Mouse (Mus musculus): ENCODE data around the gene Cited2. TPM values are rescaled to one million over a fixed set of nuclear protein-coding genes. Genes with fewer than 3 reads are reported as not detected.

The Cited2 gene
- total RNA-seq, 2 experiments from 2014 or later, result 40.3 to 49.9 TPM

- peak; percentile 12; the same call in 1 of the 2 replicates for TF ChIP-seq CTCF (IDR thresholded peaks at IDR 0.05)
- H3K27ac ChIP-seq, result no peak overlapping the region
- intact Hi-C loops (cut with DNase I), result no loop called here
These were observed 38.0 kb downstream of the Cited2 start for GRCm38 (mm10) chr10:17760750-17761613.

GRCm38 (mm10) chr10:17761652-17762051 lies 38.6 kb downstream of the Cited2 start:
- intact Hi-C loops (cut with DNase I), result no loop called here
- H3K27ac ChIP-seq, result no peak overlapping the region
- no peak for TF ChIP-seq CTCF (IDR thresholded peaks at IDR 0.05)
- H3K4me3 ChIP-seq, result no peak overlapping the region
- DNase-seq (ENCODE audit: extremely low spot score in 1 of 2, low spot score in 2 of 2), result no peak

More at GRCm38 (mm10) chr10:17760750-17761613, 38.0 kb downstream of the Cited2 start:
- H3K4me3 ChIP-seq, result no peak overlapping the region
- no peak for DNase-seq (ENCODE audit: extremely low spot score in 1 of 2, low spot score in 2 of 2)

- intact Hi-C loops (cut with DNase I), result no loop called here
- DNase-seq (ENCODE audit: extremely low spot score in 1 of 2, low spot score in 2 of 2), result no peak
- TF ChIP-seq CTCF (IDR thresholded peaks at IDR 0.05), result no peak
- Histone ChIP-seq H3K4me3 (no peak overlapping the region), H3K27ac (no peak overlapping the region)
These were observed 39.9 kb downstream of the Cited2 start for GRCm38 (mm10) chr10:17762946-17763345.

GRCm38 (mm10) chr10:17769856-17770255 lies 46.8 kb downstream of the Cited2 start:
- intact Hi-C loops (cut with DNase I), result no loop called here

GRCm38 (mm10) chr10:17772364-17772763 lies 49.3 kb downstream of the Cited2 start:
- DNase-seq (ENCODE audit: extremely low spot score in 1 of 2, low spot score in 2 of 2), result no peak
- intact Hi-C loops (cut with DNase I), result no loop called here
- Histone ChIP-seq H3K4me3 (no peak overlapping the region), H3K27ac (no peak overlapping the region)
- no peak for TF ChIP-seq CTCF (IDR thresholded peaks at IDR 0.05)

More at GRCm38 (mm10) chr10:17769856-17770255, 46.8 kb downstream of the Cited2 start:
- DNase-seq (ENCODE audit: extremely low spot score in 1 of 2, low spot score in 2 of 2), result no peak
- Histone ChIP-seq H3K27ac (no peak overlapping the region), H3K4me3 (no peak overlapping the region)
- no peak for TF ChIP-seq CTCF (IDR thresholded peaks at IDR 0.05)

GRCm38 (mm10) chr10:17774366-17774765 lies 51.3 kb downstream of the Cited2 start:
- no peak for TF ChIP-seq CTCF (IDR thresholded peaks at IDR 0.05)
- H3K27ac ChIP-seq, result no peak overlapping the region
- intact Hi-C loops (cut with DNase I), result no loop called here

GRCm38 (mm10) chr10:17775079-17775478 lies 52.1 kb downstream of the Cited2 start:
- intact Hi-C loops (cut with DNase I), result no loop called here
- TF ChIP-seq CTCF (IDR thresholded peaks at IDR 0.05), result no peak
- Histone ChIP-seq H3K27ac (no peak overlapping the region), H3K4me3 (no peak overlapping the region)
- DNase-seq (ENCODE audit: extremely low spot score in 1 of 2, low spot score in 2 of 2), result no peak

More at GRCm38 (mm10) chr10:17774366-17774765, 51.3 kb downstream of the Cited2 start:
- DNase-seq (ENCODE audit: extremely low spot score in 1 of 2, low spot score in 2 of 2), result no peak
- H3K4me3 ChIP-seq, result no peak overlapping the region

Other genes starting within 250 kb of the Cited2 start
- gene Txlnb, start 73.0 kb downstream of the Cited2 start, total RNA-seq (2021), result under 1 TPM; 0.44 to 0.54 TPM
- 10 to 100 TPM; 28.9 to 29.5 TPM for gene Heca, start 224.8 kb downstream of the Cited2 start, total RNA-seq (2021)